Mouse (Mus musculus) T-helper 1 cell (primary cell): ENCODE data around the gene Ap3s2.

Source experiments
- in situ Hi-C: fragments of 300-600 bp; cut with MboI, MseI; formaldehyde crosslinking; loops from one replicate; pipeline ENCODE4 v1.15.1; 2025; ENCODE audit warnings: high pct_unique_total_duplicates

Gene Ap3s2

GRCm38 (mm10) chr7:79846342-79846741, 74.1 kb downstream of the Ap3s2 start:
- in situ Hi-C loops: no loop called here

GRCm38 (mm10) chr7:79844090-79844802, 76.2 kb downstream of the Ap3s2 start:
- in situ Hi-C loops: no loop called here

GRCm38 (mm10) chr7:79842163-79842562, 78.3 kb downstream of the Ap3s2 start:
- in situ Hi-C loops: no loop called here

- in situ Hi-C loops: no loop called here
Observed at GRCm38 (mm10) chr7:79837247-79837646, 83.2 kb downstream of the Ap3s2 start.

- in situ Hi-C loops: no loop called here
Observed at GRCm38 (mm10) chr7:79835196-79835595, 85.3 kb downstream of the Ap3s2 start.

- in situ Hi-C loops: no loop called here
Observed at GRCm38 (mm10) chr7:79832980-79833379, 87.5 kb downstream of the Ap3s2 start.

- in situ Hi-C loops: no loop called here
Observed at GRCm38 (mm10) chr7:79831585-79831984, 88.9 kb downstream of the Ap3s2 start.

GRCm38 (mm10) chr7:79831145-79831544, 89.3 kb downstream of the Ap3s2 start:
- in situ Hi-C loops: no loop called here

GRCm38 (mm10) chr7:79828341-79828740, 92.1 kb downstream of the Ap3s2 start:
- in situ Hi-C loops: no loop called here
